Mouse (Mus musculus): Measurements from ENCODE around the gene Krt8.
A peak's percentile ranks its signal among the peaks of the same experiment; 100 is the strongest.
"Not testable (repeated sequence)": the region's sequence is repeated elsewhere in the genome, so short reads cannot be mapped to it uniquely, and the experiment has no call there.

Krt8 gene

DNA sequence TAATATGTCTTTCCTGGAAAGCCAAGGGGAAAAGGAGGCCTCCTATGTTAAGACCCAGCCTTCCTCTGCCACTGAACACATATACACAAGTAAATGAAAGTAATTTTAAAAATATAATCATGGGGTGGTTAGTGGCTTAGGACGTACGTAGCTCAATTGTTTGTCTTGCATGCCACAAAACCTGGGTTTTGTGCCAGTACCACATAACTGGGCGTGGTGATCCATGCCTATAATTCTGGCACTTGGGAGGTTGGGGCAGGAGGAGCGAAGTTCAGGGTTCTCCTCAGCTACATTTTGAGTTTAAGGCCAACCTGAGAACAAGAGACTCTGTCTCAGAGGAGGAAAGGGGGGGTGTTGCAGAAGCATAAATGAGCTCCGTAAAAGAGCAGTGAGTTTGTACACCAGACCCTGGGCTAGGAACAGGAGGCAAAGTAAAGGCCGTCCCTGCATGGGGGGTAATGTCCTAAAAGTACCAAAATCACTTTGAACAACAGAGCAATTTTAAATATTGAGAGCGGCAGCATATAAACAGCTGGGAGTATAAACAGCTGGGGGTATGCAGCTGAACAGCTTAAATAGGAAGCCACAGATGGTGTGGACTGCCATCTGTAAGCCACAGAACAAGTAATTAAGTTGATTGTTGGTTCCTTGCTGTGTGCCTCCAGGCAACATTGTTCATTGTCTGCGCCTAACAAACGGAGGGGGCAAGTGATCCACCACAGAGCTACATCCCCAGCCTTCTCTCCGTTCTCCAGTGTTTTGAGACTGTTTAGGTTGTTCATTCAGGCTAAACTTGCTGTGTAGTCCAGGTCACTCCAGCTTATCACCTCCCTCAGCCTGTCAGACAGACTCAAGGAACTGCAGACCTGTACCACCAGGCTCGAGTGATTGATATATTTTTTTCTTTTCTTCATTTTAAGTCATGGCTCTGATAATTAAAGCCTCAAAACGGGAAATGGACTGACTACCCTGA, 3.1 kb upstream of the Krt8 start:
- no peak for DNase-seq (ENCODE audit: low spot score)

DNA sequence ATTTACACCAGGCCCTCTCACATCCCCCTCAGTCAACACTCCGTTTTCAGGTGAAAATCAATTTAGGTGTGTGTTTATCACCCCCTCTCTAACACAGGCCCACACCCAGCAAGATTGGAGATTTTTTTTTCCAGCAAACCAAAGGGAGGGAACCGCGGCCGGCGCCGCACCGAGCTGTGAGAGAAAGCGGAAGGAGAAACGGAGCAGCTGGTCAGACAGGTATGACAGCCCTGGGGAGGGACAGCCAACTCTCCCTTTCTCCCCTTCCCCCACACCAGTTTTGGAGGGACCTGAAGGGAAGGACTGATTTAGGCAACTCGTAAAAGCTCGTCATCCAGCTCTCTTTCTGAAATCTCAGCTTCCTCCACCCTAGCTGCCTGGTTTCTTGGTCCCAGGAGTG, 2.0 kb upstream of the Krt8 start:
- no peak for DNase-seq (ENCODE audit: low spot score)

DNA sequence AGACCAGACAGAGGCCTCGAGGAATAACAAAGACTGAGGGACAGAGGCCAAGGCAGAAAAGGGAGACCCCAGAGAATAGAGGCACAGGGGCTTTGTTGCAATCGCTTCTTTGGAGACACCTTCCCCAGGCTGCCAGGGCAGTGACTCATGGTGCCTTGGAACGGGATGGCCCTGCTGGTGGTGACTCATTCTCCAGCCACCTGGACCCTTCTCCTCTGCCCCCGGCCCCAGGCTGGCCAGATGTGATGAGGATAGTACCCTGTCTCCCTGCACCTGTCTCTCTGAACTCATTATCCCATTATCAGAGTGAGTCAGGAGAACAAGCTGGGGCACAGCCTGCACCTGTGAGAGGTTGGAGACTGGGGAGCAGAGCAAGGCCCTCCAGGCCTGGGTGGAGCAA, 1.0 kb upstream of the Krt8 start:
- DNase-seq (ENCODE audit: low spot score) = no peak

DNA sequence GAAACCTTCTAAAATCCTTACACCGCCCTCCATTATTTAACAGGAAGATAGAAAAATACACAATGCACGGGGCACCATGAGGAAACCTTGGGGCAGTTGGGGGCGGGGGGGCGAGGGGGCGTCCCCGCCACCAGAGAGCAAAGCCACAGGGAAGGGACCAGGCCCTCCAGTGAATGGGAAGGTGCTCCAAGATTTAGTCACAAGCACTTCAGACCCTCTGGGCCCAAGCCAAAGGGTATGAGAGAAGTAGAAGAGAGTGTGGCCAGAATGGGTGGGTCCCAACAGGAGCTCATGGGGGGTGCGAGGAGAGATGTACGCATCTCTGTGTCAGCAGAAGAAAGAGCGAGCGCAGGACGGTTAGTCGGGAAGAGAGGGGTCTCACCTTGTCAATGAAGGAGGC, 766 bp downstream of the Krt8 start:
- no peak for DNase-seq (ENCODE audit: low spot score)

DNA sequence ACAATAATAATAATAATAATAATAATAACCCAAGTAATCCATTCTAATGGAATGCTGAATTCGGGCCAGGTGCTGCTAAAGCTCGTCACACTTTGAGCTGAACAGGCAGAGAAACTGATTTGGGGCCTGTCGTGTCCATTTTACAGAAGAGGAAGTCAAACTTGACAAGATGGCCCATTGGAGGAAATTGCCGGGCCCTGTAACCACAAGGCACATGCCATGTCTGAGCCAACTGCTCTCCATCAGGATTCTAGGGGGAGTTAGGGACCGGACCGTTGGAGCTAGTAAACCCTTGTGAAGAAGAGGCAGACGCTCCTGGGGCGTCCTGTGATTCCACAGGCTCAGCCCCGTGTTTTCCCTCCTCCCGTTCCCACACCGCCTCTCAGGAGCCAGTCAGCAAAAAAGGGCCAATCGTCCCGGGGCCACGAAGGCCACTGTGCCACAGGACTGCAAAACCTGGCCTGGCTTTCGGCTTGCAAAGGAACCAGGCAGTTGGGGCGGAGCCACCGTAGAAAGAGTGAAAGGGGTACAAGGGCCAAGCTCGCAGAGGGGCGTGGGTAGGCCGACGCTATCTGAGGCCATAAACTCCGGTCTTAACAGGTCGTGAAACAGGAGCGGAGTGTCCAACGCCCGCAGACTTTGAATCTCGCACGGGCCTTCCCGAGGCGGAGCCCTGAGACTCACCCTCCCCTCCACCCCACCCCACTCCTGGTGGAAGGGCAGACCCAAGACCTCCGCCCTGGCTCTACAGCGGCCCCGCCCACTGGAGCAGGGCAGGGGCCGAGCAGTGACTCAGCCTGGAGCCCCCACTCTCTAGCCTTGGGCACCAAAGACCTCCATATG, 1.4 kb downstream of the Krt8 start:
- no peak for DNase-seq (ENCODE audit: low spot score)

DNA sequence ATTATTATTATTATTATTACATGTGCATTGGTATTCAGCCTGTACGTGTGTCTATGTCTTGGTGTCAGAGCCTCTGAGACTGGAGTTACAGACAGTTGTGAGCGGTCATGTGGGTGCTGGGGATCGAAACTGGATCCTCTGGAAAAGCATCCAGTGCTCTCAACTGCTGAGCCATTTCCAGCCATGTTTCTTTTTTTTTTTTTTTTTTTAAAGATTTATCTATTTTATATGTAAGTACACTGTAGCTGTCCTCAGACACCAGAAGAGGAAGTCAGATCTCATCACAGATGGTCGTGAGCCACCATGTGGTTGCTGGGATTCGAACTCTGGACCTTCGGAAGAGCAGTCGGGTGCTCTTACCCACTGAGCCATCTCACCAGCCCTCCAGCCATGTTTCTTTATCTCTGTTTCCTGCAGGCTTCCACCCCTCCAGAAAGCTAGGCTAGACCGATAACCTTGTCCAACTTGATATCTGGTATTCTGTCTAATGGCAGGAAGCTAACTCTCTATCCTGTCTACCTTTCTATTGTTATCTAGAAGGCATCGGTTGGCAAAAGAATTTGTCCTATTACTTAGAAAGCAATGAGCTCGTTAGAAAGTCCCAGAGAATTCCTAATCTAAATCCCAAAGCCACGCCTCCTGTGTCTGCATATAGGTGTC, 4.5 kb downstream of the Krt8 start:
- DNase-seq (ENCODE audit: low spot score) = no peak

DNA sequence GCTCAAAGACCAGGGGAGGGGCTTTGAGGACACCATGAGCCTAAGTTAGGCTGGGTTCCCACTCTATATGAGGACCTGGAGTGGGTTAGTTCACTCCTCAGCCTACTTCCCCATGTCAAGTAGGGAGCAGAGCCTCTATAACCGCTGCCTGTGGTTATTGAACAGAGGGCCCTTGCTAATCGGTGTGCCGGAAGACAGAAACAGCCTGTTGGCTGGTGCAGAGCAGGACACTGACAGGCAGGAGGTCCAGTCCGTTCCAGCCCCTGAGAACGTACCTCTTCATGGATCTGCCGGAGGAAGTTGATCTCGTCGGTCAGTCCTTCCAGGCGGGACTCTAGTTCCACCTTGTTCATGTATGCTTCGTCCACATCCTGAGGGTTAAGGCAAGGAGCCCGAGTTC, 5.1 kb downstream of the Krt8 start:
- no peak for DNase-seq (ENCODE audit: low spot score)

DNA sequence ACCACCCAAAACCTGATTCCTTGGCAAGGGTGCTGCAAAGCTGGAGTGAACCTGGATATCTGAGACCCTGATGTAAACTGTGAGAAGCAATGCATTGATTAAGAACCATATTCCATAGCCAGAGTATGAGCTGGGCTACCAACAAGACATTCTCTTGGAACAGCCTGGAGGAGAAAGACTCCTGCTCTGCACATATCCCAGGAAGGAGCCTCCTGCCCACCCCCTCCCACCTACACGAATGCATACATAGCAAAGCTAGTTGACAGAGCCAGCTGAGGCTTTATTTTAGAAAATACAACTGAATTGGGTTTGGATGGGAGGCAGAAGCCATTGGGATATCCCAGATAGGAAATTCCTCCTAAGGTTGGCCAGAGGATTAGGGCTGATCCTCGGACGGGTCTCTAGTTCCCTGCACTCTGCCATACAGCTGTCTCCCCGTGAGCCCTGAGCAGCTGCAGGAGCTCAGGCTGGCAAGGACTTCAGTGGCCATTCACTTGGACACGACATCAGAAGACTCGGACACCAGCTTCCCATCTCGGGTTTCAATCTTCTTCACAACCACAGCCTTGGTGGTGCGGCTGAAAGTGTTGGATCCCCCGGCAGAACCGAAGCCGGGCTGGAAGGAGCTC, 7.7 kb downstream of the Krt8 start:
- not testable (repeated sequence) for DNase-seq (ENCODE audit: low spot score)

DNA sequence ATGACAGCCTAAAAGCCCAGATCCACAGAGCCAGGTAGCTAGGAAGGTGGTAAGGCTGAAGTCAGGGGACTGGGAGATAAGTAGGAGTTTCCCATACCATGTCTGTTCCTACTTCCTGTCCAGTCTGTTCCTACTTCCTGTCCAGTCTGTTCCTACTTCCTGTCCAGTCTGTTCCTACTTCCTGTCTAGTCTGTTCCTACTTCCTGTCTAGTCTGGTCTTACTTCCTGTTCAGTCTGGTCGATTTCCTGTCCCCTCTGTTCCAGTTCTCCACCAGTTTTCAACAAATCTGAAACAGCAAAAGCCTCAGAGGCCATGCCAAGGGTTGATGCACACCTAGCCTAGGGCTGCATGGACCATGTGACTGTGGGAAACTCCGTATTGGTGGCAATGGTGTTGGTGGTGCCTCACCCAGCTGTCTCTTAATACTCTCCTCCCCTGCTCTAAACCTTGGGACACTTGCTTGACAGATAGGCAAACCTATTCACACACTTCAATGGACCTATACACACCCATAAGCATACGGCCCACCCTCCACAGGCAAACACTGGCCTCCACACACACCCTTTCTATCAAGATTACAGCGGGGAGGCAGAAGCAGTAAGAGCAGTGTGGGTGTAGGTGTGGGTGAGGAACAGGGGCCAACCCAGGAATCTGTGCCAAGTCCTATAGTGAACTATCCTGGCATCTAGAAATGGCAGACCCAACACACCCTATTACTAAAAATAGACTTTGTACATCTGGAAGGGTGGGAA, 8.6 kb downstream of the Krt8 start:
- DNase-seq (ENCODE audit: low spot score) = no peak

DNA sequence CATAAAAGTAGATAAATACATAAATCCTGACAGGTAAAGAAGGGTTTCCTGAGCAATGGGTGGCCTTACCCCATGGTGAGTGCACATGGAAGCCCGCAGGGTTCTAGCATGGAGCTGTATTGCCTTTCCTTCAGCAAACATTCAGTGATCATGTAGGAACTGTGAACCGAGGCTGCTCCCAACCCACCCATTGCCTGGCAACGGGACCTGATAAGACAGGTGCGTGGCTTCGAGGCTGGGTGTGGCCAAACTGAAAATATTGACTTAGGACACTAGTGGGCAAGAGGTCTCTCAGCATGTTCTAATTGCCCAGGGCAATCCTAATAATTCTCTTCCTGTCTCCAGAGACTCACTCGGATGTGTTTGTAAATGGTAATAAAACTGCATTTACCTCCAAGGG, 9.9 kb downstream of the Krt8 start:
- no peak for DNase-seq (ENCODE audit: low spot score)

DNA sequence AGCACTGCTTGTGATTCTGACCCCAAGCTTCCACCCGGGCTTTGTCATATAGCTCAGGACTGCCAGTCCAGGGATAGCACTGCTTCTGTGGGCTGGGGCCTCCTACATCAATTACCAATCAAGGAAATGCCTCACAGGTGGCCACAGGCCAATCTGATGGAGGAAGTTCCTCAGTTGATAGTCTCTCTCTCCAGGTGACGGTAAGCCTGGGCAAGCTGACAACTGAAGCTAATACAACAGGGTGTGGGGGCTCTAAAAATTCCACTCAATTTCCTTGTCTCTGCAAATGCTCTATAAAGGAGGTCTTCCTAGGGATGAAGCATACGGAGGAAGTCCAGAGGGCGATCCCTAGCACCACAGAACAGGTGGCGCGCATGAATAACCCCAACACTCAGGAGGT, 13.3 kb downstream of the Krt8 start:
- DNase-seq (ENCODE audit: low spot score) = no peak

DNA sequence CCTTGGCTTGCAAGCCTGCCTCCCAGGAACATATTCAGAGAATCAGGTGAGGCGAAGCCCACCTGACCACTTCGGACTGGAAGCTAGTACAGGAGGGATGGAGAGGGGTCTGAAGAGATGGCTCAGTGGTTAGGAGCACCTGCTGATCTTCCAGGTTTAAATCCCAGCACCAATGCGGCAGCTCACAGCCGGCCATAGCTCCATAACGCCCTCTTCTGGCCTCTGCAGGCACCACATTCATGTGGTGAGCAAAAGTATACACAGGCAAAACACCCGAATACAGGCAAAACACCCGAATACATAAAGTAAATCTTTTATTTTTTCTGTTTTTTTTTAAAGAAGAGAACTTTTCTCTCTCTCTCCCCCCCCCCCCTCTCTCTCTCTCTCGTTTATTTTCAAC, 15.6 kb downstream of the Krt8 start:
- no peak for DNase-seq (ENCODE audit: low spot score)

DNA sequence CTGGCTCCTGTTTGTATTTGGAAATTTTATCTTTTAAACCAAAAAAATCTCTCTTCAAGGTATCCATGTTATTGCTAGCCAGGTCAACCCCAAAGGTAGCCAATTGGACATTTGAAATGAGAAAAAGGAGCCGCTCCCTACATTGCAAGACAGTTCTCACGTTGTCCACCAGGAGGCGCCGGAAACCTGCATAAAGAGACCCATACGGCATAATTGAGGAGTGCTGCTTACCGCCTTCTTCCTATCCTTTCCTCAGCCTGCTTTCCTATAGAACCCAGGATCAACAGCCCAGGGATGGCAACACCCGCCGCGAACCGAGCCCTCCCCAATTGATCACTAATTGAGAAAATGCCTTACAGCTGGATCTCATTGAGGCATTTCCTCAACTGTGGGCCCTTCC, 16.2 kb downstream of the Krt8 start:
- DNase-seq (ENCODE audit: low spot score) = peak; percentile 57

DNA sequence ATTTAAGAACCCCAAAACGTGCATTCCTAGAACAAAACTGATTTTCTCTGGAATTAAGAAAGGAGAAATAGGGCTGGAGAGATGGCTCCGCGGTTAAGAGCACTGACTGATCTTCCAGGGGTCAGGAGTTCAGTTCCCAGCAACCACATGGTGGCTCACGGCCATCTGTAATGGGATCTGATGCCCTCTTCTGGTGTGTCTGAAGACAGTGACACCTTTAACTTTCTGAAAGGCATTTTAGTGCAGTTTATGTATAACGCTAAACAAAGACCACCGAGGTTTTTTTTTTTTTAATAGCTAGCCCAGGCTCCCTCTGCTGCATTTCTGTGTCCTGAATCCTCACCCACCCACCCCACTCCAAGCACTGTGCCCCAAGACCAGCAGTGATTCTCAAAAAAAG, 19.5 kb downstream of the Krt8 start:
- DNase-seq (ENCODE audit: low spot score) = no peak

DNA sequence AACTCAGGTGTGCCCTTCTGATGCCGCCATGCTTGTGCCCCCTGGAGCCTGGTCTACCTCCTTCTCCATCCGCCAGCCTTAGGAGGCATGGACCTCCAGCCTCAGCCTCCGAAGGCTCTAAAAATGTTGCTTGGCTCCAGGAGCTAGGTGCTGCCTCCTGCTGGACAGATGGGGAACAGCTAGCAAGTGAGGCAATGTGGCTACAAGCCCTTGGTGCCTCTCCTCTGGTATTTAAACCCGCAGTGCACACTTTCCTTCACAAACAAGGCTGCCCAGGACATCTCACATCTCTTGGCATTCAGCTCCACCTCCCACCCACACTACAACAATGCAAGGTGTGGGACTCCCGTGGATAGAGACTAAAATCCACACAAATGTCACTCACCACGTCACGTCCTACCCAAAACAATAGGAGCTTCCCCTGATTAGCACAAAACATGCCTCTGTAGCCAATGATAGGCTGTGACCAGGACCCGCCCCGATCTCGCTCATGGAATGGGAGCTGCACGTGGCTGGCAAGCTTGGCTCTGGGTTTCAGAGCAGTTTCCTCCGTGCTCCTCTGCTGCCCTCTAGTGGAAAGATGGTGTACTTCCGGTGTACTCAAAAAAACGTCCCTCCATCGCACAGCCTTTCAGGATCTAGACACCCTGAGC, 20.2 kb downstream of the Krt8 start:
- DNase-seq (ENCODE audit: low spot score) = peak; percentile 79

DNA sequence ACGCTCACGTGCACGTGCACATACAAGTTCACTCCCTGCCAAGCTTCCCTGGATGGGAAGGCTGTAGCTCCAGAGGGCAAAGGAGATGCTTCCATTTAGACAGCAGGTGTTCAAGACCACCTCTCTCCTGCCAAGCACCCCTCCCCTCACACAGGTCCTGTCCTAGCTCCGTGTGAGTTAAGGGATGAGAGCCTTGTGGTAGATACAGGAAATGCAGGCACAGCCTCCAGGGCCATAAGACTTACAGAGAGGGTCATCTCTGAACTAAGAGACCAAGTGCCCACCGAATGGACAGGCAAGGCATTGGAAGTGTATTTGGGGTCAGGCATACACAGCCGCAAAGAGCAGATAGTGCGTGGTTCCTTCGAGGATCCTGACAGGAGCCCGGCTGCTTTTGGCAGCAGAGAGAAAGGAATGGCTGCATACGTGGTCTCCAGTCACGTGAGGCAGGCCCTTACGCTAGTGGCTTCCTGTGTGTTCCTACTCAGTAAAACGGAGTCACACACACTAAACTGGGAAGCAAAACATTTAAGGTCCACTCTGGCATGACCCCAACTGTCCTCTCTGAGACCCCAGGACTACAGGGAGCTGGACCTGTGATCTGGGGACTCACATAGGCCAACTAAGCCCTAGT, 20.9 kb downstream of the Krt8 start:
- DNase-seq (ENCODE audit: low spot score) = no peak

DNA sequence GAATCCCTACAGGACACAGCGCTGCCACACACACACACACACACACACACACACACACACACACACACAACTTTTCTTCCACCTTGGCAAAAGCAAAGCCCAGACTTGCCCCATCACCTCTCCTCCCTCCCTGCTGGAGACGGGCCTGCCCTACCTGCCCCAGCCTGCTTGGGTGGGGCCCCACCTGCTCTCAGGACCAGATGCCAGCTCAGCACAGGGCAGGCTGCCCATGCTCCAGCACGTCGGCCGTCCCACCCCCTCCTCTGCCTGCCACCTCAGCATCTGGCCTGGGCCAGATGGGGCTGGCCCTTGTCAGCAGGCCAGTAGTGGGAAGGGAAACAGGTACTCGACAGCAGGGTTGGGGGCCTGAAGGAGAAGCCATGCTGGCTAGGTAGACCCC, 23.4 kb downstream of the Krt8 start:
- no peak for DNase-seq (ENCODE audit: low spot score)

DNA sequence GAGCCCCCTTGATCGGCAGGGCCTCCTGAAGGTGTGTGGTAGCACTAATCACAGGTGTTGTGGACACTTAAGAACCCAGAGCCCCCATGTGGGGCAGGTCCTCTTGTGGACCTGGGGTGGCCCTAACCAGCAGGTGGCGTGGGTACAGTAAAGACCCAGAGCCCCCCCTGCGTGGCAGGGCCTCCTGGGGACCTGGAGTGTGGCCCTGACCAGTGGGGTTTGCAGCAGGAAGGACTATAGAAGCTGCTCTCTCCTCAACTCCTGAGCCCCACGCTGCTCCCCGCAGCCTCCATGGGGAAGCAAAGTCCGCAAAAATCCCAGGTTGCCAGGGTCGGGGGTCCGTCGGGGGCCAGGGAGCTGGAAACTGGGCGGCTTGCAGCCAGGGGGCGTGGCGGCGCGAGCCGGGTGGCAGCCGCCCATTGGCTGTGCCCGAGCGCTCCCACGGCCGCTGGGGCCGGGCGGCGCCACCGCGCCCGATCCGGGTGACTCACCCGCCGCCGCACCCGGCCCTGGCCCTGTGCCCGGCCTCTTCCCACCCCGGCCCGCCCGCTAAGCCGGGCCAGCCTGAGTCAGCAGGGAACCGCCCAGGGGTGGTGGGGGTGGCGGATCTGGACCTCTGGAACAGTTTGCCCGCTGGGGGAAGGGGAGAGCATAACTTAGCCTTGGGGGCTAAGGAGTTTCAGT, 27.1 kb downstream of the Krt8 start:
- peak; percentile 80 for DNase-seq (ENCODE audit: low spot score)

DNA sequence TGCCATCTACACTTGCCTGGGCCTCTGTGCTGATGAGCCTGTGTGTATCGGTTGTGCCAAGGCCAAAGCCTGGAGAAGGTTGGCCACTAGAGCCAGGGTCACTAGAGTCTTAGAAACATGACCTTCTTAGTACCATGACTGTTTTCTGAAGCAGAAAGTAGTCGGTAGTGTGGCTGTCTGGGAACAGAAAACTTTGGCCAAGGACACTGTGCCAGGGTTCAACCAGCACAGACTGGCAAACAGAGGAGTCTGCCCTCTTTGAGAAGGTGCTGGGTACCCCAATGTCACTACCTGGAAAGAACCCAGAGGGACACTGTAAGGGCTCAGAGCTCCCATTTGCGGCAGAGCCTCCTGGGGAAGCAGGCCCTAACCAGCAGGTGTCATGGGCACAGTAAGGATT, 27.6 kb downstream of the Krt8 start:
- no peak for DNase-seq (ENCODE audit: low spot score)

DNA sequence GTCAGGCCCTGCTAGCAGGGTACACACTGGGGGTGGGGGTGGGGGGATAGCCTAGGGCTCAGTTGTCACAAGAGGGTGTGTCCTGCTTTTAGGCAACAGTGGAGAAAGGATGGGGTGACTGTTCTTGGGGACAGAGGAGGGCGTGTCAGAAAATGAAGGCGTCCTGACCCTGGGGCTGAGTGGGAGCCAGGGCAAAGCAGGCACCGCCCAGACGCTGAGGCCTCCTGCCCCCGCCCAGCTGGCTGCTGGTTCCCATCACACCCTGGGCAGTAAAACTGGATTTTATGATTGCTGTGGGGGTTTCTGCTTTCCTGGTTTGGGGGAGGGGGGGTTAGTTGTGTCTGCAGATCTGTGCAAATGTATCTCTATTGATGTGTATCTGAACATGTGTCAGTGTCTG, 28.3 kb downstream of the Krt8 start:
- DNase-seq (ENCODE audit: low spot score) = no peak

All from urinary bladder, postnatal 10 days (tissue).